Mouse (Mus musculus) kidney, adult 2 months (tissue): Measurements from ENCODE around the gene Myo1c. TPM values are rescaled to one million over a fixed set of nuclear protein-coding genes. Genes with fewer than 3 reads are reported as not detected.

Source experiments
- DNase-seq: peaks from one replicate; pipeline ENCODE4 v3.0.0; 2021
- H3K27ac ChIP-seq: fragments of 200-500 bp; 2 replicates; pipeline ENCODE4 v1.5.1; 2012; ENCODE audit warnings: low read depth, low read length, control low read depth, inconsistent platforms; ENCODE audit not compliant: insufficient read depth
- H3K27me3 ChIP-seq: fragments of 200-500 bp; replicated peaks from 2 replicates; pipeline ENCODE4 v1.6.1; 2012; ENCODE audit warnings: mild to moderate bottlenecking, moderate library complexity, low read length, inconsistent platforms; ENCODE audit not compliant: control insufficient read depth, insufficient read depth
- H3K36me3 ChIP-seq: fragments of 200-500 bp; 2 replicates; pipeline ENCODE4 v1.6.1; 2012; ENCODE audit warnings: mild to moderate bottlenecking, moderate library complexity, low read length, inconsistent platforms; ENCODE audit not compliant: control insufficient read depth, insufficient read depth
- H3K4me1 ChIP-seq: fragments of 200-500 bp; 2 replicates; pipeline ENCODE4 v1.6.1; 2011; ENCODE audit warnings: low read length; ENCODE audit not compliant: control insufficient read depth, insufficient read depth
- H3K4me3 ChIP-seq: fragments of 200-500 bp; 2 replicates; pipeline ENCODE4 v1.5.1; 2011; ENCODE audit warnings: mild to moderate bottlenecking, low read depth, low read length, control low read depth; ENCODE audit not compliant: insufficient read depth
- CTCF ChIP-seq: fragments of 200-500 bp; conservative IDR thresholded peaks from 2 replicates; pipeline ENCODE4 v1.5.1; 2011; ENCODE audit warnings: low read depth, mild to moderate bottlenecking, control low read depth, low read length, moderate library complexity, mixed read lengths; ENCODE audit not compliant: insufficient read depth, insufficient read length
- POLR2A ChIP-seq: fragments of 200-500 bp; IDR thresholded peaks from one replicate; pipeline ENCODE4 v1.6.1; 2011; ENCODE audit warnings: low read depth, low read length, control low read depth
- WGBS: fragments of 180-500 bp; shearing (Covaris S2); methylation state at CpG from one replicate; pipeline ENCODE4 v1.1.7; 2018; 5-methylcytosine and 5-hydroxymethylcytosine counted together
- polyA plus RNA-seq: library from polyadenylated mRNA; depleted of rRNA; stranded (reverse); fragments of >200 nt; gene quantifications from 2 replicates; pipeline ENCODE4 v1.2.3, GENCODE M21; 2012

Gene Myo1c
- polyA plus RNA-seq, 1 experiment = 88.9 TPM

DNA sequence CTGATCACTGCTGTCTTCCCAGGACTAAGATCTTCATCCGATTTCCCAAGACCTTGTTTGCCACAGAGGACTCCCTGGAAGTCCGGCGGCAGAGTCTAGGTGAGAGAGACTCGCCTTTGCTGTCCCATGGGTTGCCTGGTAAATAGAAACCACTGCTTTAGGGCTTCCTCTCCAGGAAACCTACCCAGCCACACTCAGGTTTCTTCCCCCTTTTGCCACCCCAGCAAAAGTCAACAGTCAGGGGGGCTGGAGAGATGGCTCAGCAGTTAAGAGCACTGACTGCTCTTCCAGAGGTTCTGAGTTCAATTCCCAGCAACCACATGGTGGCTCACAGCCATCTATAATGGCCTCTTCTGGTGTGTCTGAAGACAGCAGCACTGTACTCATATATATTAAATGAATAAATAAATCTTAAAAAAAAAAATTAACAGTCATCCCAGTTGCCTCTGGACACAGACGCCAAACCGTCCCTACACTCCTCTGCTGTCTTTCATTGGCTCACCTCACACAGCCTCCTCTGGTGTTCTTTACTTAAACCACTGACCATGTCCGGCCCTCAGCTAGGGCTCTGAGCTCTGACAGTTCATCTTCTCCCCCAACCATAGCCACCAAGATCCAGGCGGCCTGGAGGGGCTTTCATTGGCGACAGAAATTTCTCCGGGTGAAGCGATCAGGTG, 19.0 kb downstream of the Myo1c start:
- H3K27ac ChIP-seq = no peak overlapping the region
- no peaks in the 10 kb centered on the region for H3K4me1 ChIP-seq
- TF ChIP-seq CTCF = no peak
- TF ChIP-seq POLR2A = no peak
- 91% methylated on average over 11 of the region's 11 CpGs for WGBS
- H3K27me3 ChIP-seq = no peaks in the 10 kb centered on the region
- H3K36me3 ChIP-seq = peaks cover 7% of the 10 kb centered on the region
- no peak overlapping the region for H3K4me3 ChIP-seq
- DNase-seq = no peak

DNA sequence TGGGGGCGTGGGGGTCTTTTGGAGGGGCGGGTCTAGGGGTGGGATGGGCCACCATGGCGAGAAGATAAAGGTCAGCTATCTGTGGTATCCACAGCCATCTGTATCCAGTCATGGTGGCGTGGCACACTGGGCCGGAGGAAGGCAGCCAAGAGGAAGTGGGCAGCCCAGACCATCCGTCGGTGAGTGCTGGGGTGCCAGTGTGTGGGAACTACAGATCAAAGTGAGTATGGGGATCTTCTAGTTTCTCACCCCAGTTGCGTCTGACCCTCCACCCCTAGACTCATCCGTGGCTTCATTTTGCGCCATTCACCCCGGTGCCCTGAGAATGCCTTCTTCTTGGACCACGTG, 19.5 kb downstream of the Myo1c start:
- TF ChIP-seq CTCF = no peak
- no peak for TF ChIP-seq POLR2A
- Histone ChIP-seq H3K36me3 (peaks cover 7% of the 10 kb centered on the region), H3K4me1 (no peaks in the 10 kb centered on the region), H3K27ac (no peak overlapping the region), H3K4me3 (no peak overlapping the region), H3K27me3 (no peaks in the 10 kb centered on the region)
- 90% methylated on average over 12 of the region's 12 CpGs for WGBS
- DNase-seq = no peak

DNA sequence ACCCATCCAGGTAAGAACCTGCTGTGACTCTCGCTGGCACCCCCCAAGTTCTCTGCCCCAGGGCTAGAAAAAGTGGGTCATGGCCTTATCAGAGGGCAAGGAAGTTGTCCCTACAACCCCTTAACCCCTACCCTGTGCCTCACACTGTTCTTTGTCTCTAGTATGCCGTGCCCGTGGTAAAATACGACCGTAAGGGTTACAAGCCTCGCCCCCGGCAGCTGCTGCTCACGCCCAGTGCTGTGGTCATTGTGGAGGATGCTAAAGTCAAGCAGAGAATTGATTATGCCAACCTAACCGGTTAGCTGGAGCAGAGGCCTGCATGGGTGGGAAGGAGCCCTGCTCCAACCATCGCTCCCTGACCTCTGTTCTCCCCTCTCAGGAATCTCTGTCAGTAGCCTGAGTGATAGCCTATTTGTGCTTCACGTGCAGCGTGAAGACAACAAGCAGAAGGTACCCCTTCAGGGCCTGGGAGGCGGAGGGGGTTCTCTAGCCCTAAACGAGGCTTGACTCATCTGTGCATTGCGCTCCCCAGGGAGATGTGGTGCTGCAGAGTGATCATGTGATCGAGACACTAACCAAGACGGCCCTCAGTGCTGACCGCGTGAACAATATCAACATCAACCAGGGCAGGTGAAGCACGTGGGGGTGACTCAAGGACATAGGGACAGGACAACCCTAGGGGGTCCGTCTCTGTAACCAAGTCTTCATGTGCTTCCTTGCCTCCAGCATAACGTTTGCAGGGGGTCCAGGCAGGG, 21.3 kb downstream of the Myo1c start:
- TF ChIP-seq CTCF (no peak), POLR2A (no peak)
- DNase-seq = no peak
- peaks cover 7% of the 10 kb centered on the region for H3K36me3 ChIP-seq
- no peaks in the 10 kb centered on the region for H3K4me1 ChIP-seq
- 80% methylated on average over 22 of the region's 22 CpGs for WGBS
- H3K27me3 ChIP-seq = no peaks in the 10 kb centered on the region
- H3K27ac ChIP-seq = no peak overlapping the region
- H3K4me3 ChIP-seq = no peak overlapping the region

DNA sequence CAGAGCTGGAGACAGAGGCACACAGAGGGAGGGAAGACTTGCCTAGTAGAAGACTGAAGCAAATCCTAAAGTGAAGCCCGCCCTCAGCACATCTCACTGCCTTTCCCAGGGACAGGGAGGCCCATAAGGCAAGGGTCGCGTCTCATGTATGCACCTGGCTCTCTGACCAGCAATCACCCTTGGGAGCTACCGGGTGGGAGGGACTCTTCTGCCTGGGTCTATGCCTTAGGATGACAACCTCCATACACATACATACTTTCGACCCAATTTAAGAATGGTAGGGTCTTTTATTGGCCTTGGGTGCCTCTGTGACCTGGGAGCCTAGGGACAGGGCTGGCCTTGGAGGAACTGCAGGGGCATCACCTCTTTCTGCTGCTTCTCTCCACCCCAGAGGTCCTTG, 23.1 kb downstream of the Myo1c start:
- no peak for TF ChIP-seq CTCF
- TF ChIP-seq POLR2A = no peak

DNA sequence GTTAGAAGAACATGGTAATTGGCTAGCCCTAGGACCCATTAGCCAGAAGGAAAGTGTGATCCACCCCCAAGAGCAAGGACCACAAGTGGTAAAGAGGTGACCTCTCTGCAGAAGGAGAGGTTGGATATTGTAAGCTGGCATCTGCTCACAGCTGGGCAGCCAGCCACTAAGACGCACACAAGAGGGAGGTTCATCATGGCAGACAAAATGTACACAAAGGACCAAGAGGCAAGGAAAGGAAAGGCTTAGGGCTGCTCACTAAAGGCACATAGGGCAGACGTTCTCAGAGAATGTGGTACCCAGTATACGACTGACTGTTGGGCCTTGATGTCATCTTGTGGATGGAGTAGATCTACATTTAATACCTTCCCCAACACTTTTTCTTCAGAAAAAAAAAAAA, 24.6 kb downstream of the Myo1c start:
- Histone ChIP-seq H3K4me3 (no peak overlapping the region), H3K27ac (no peak overlapping the region), H3K36me3 (peaks cover 2% of the 10 kb centered on the region; the same call in 1 of the 2 replicates), H3K4me1 (peaks cover 3% of the 10 kb centered on the region; the same call in 1 of the 2 replicates), H3K27me3 (no peaks in the 10 kb centered on the region)
- DNase-seq = no peak
- 82% methylated on average over 3 of the region's 3 CpGs for WGBS
- TF ChIP-seq CTCF (no peak), POLR2A (no peak)

More for the DNA sequence above, 23.1 kb downstream of the Myo1c start:
- H3K4me3 ChIP-seq = no peak overlapping the region
- WGBS = 90% methylated on average over 5 of the region's 5 CpGs
- H3K27ac ChIP-seq = no peak overlapping the region
- DNase-seq = no peak
- H3K4me1 ChIP-seq = peaks cover under 1% of the 10 kb centered on the region; the same call in 1 of the 2 replicates
- H3K27me3 ChIP-seq = no peaks in the 10 kb centered on the region
- H3K36me3 ChIP-seq = peaks cover 6% of the 10 kb centered on the region

DNA sequence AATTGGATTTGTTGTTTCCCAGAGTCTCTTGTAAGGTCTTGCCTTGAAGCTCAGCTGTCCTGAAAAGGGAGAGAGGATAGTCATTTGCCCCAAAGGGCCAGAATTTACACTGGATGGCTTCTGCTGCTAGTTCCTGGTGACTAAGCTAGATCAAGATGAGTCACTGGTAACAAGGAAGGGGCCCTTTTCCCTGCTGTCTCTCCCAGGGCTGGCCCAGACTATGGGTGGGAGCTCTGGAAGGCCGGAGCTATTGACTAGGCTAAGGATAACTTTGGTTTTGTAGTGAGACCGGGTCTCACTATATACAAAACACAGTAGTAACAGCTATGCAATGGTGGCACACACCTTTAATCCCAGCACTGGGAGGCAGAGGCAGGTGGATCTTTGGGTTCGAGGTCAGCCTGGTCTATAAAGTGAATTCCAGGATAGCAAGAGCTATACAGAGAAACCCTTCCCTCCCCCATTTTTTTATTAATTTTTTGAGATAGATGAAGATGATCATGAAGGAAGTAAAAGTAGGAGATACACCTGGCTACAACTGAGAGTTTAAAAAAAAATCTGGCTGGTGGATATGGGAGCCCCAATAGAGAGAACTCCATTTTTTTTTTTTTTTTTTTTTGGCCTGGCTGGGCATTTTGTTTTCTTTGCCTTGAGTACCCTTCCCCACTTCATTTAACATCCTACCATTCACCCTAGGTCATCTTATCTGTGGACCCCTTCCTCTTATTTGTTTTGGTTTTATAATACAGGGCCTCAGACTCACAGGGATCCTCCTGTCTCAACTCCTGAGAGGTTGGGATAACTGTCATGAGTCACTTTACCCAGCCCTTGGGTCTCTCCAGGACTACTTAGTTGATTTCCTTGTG, 27.8 kb downstream of the Myo1c start:
- WGBS = 94% methylated on average over 3 of the region's 3 CpGs
- Histone ChIP-seq H3K27ac (0 out of 2 replicates have a peak overlapping the region, but pooled peaks have one; percentile 61), H3K4me1 (peaks cover 12% of the 10 kb centered on the region; the same call in 1 of the 2 replicates), H3K27me3 (no peaks in the 10 kb centered on the region), H3K4me3 (peak overlapping the region; percentile 65), H3K36me3 (no peaks in the 10 kb centered on the region)
- DNase-seq = no peak
- TF ChIP-seq CTCF (no peak), POLR2A (no peak)
